Mouse (Mus musculus) urinary bladder, adult 18-20 months (tissue): Measurements from ENCODE around the gene Capn10.
"Not testable (repeated sequence)": the region's sequence is repeated elsewhere in the genome, so short reads cannot be mapped to it uniquely, and the experiment has no call there.

Experiments used
- DNase-seq, 2 experiments: peaks; one replicate each; pipeline ENCODE4 v3.0.0; 2022; ENCODE audit warnings: low spot score in 2 of 2, mixed read lengths in 2 of 2

Capn10 gene

GRCm38 (mm10) chr1:92919151-92919550 lies 15.0 kb upstream of the Capn10 start:
- no peak for DNase-seq

DNA sequence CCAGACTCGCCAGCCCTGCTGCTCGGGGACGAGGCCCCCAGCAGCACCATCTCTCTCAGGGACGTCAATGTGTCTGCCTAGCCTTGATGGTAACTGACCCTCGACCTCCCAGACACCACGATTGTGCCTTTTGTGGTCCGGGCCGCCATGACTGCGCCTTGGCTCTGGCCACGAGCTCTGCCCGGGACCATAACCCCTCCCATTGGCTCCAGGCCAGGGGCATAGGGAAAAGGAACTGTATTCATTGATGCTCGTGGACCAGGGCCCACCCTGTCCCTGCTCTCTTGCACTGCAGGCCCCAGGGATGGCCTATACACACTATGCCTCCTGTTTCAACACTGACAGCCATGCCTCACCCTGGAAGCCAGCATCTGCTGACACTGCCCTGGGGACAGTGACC lies 14.4 kb upstream of the Capn10 start:
- no peak for DNase-seq

DNA sequence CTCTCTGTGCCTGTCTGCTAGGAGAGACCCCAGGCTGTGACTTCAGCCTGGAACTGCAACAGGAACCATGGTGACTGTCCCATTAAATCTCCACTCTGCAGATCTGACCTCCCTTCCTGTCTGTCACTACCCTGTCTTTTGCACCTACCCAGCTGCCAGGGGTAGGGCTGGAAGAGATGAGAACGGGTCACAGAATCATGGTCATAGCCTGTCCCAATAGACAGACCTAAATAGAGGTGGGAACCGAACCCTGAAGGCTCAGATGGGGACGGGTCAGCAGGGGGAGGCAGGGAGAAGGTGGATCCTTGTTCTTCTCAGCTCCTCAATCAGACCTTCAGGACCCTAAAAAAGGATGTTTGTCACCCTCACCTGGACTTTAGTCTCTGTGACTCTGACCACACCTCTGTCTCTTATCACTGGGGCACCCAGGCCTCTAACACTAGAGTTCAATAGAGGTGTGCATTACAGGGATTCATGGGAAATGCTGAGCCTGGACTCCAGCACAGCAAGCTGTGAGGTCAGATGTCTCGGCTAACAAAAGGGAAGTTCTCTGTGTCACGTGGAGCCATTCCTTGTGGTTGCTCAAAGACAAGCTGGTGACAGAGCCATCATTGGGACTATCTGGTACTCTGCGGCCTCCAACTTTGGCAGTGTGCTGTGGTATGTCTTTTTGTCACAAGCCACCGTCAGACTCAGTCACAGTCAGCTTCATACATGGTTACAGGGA lies 13.5 kb upstream of the Capn10 start:
- no peak for DNase-seq

- no peak for DNase-seq
These were observed 12.7 kb upstream of the Capn10 start for GRCm38 (mm10) chr1:92921496-92921895.

GRCm38 (mm10) chr1:92930171-92930706 lies 3.9 kb upstream of the Capn10 start:
- no peak for DNase-seq

GRCm38 (mm10) chr1:92933611-92934010 lies 565 bp upstream of the Capn10 start:
- no peak for DNase-seq

GRCm38 (mm10) chr1:92935054-92935962 lies 1.1 kb downstream of the Capn10 start:
- no peak for DNase-seq

DNA sequence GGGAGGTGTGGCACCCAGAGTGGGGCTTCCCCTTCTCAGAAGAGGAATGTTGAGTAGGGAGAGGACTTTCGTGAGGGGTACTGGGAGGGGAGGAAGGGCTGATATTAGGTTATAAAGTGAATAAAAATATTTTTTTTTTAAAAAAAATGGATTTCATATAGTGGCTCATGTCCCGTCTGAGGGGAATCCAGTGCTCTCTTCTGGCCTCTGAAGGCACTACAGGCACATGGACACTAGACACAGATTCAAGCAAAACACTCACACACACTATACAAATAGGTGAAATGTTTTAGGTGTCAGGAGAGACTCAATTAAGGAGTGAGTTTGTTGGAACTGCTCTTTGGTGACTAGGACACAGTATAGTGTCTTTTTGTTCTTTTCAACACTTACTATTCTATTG lies 1.8 kb downstream of the Capn10 start:
- DNase-seq, result no peak

- no peak for DNase-seq
These were observed 2.3 kb downstream of the Capn10 start for GRCm38 (mm10) chr1:92936467-92936866.

- DNase-seq, result no peak
These were observed 3.6 kb downstream of the Capn10 start for GRCm38 (mm10) chr1:92937797-92938196.

GRCm38 (mm10) chr1:92939746-92940145 lies 5.6 kb downstream of the Capn10 start:
- DNase-seq, result no peak

DNA sequence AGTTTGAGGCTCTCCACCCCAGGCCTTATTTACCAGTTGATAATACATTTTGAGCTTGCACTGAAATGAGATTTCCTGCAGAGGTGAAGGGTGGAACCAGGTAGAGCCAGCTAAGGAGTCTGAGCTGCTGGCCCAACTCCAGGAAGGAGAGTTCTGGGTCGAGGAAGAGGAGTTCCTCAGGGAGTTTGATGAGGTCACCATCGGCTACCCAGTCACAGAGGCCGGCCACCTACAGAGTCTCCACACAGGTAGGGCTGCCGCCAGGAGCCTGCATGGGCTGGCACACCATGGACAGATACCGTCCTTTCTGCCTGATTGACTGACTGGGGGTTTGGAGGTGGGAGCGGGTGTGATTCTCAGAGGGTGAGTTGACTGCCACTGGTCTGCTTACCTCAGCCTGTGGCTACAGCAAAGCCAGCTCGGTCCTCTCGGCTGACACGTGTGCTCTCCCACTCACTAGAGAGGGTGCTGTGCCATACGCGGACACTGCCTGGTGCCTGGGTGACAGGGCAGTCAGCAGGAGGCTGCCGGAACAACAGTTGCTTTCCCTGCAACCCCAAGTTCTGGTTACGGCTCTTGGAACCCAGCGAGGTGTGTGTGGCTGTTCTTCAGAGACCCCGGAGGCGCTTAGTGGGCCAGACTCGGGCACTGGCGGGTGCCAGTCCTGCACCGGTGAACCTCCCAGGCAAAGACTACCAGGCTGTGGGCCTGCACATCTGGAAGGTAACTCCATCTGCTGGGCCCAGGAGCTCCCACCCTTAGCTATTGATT lies 9.2 kb downstream of the Capn10 start:
- DNase-seq, result no peak

DNA sequence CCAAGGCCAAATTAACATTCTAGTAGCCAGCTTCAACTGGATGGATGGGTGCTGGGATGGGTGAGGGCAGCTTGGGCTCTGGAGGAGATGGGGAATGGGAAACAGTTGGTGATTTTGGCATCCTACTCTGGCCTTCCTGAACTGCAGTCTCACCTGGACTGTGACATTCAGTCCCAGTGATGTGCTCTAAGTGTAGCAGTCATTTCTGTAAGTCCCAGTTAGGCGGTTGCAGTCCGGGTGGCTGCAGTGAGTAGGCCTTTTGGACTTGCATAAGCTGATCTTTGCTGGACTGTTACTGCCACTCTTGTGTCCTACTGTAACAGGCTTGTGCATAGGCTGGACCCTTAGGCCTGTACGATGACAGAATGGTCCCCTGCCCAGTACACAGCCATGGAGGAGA lies 13.8 kb downstream of the Capn10 start:
- DNase-seq, result no peak

DNA sequence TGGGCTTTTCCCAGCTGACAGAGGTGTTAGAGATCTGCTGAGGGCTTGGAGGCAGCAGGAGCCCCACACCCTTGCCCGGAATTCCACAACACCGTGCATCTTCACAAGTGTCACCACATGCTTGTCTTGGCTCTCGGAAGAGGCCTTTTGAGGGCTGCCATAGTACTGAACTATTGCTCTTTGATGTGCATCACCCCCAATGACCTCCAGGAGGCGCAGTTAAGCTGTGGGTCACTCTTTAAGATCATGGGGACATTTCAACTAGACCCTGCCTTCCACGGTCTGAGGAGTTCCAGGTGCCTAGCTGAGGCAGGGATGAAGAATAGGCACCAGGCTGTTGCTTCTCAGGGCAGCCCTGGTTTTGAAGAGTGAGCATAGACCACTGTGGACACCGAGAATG lies 15.2 kb downstream of the Capn10 start:
- DNase-seq, result no peak

DNA sequence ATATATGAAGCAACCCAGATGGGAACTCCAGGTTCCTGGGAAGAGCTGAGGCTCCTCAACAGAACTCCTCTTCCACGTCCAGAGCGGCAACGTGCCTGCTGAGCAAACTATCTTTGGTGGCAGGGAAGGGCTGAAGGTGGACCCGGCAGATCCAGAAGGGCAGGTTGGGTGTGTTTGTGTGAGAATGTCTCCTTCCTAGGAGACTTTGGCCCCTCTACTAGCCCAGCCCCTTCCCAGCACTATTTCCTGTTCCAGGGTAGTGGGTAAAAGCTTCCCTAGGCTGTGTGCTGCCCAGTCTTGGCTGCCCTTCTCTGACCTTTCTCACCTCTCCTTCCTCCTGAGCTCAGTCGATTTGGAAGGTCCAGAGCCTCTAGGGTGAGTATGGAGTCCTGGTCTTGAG lies 16.4 kb downstream of the Capn10 start, which contains the start of gene Gpr35:
Gpr35 (plus strand) TSS at position 259 of the 400 bp plus-strand sequence.
- no peak for DNase-seq

DNA sequence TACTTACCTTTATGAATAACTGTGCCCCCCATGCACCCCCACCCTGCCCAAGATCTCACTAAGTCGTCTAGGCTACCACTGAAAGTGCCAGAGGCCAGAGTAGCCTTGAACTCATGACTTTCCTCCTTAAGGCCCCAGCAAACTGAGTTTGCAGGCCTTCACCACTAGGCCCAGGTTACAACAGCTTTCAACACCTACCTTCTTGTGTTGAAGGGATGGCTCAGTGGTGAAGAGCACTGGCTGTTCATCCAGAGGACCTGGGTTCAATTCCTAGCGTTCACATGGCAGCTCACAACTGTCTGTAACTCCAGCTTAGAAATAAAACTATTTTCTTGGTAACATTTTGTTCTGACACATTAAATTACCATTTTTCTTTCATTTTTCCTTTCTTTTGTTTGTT lies 19.5 kb downstream of the Capn10 start:
- DNase-seq, result no peak

- DNase-seq, result peak; percentile 39 to 49
These were observed 22.6 kb downstream of the Capn10 start for GRCm38 (mm10) chr1:92956571-92957335.

GRCm38 (mm10) chr1:92958999-92959398 lies 24.8 kb downstream of the Capn10 start:
- DNase-seq, result no peak

GRCm38 (mm10) chr1:92970791-92971190 lies 36.6 kb downstream of the Capn10 start:
- not testable (repeated sequence) for DNase-seq

DNA sequence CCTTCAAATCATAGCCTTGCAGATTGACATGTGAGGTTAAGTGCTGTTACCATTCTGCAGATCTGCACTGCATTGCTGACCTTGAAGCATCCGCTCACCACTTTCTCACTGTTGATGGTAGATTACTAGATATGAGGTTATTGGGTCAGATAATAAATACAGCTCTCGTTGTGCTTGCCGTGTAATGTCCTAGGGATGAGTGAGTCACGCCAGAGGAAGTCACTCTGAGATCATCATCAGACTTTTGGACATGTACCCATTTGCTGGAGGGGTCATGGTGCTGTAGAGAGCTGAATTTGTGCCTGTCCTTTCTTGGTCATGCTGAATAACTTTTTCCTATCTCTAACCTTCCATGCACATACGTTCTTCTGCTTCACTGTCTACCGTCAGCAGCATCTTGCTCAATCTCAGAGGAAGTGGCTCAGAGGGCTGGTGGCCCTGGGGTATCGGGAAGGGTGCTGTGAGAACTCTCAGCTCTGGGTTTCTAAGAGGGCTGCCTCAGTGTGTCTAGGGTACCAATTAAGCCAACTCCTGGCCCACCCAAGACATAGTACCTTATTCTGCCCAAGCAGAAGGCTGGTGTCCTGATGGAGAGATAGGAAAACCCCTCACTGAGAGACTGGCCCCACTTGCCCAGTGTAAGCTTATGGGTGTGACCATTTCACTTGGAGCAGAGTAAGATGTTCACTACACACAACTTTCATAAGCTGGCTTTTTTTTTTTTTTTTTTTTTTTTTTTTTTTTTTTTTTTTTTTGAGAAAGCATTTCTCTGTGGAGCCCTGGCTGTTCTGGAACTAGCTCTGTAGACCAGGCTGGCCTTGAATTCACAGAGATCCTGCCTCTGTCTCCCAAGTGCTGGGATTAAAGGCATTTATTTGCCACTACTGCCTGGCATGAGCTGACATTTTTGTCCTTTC lies 38.0 kb downstream of the Capn10 start:
- no peak for DNase-seq
